Mouse (Mus musculus): ENCODE measurements around the gene Cd200r1. TPM values are rescaled to one million over a fixed set of nuclear protein-coding genes. Genes with fewer than 3 reads are reported as not detected.

The Cd200r1 gene
- under 1 TPM; 0.52 to 0.59 TPM for total RNA-seq (2021)

DNA sequence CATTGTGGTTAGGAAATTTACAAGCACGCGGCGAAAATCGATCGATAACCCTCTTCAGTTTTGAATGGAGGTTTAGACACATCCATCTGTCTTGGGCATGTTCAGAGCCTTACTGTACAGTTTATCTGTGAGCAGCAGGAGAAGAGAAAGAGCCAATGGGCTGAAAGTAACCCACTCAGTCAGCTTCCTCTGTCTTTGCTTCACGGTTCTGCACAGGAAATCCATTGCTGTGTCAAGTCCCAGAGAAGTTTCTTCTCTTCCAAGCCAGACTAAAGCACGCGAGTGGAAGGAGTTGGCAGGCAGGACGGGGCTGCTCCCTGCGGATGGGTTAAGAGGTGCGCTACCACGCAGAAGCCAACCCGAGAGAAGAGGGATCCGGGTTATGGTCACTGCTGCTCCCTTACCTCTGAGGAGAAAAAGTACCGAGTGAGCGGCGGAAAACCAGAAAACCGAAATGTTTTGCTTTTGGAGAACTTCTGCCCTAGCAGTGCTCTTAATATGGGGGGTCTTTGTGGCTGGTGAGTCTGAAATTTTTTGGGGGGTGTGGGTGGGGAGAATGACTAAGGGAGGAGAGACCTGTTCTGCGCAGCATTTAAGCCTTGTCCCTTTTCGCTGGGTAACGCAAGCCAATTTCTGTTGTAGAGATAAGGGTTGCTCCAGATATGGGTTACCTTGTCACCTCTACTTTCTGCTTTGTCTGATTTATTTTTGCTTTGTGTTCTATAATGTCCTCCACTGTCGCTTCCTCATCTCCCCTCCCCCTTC is at the start of gene Cd200r1:
Gene Cd200r1, plus strand, starts transcription at position 182 of the 765 bp plus-strand sequence.
- intact Hi-C loops (cut with DNase I) = loop anchor here (2.0 to 10.0 kb wide), 3 partner anchors 262 to 359 kb away; no protein-coding TSS in a partner anchor
- DNase-seq (ENCODE audit: low spot score in 2 of 2) = no peak

DNA sequence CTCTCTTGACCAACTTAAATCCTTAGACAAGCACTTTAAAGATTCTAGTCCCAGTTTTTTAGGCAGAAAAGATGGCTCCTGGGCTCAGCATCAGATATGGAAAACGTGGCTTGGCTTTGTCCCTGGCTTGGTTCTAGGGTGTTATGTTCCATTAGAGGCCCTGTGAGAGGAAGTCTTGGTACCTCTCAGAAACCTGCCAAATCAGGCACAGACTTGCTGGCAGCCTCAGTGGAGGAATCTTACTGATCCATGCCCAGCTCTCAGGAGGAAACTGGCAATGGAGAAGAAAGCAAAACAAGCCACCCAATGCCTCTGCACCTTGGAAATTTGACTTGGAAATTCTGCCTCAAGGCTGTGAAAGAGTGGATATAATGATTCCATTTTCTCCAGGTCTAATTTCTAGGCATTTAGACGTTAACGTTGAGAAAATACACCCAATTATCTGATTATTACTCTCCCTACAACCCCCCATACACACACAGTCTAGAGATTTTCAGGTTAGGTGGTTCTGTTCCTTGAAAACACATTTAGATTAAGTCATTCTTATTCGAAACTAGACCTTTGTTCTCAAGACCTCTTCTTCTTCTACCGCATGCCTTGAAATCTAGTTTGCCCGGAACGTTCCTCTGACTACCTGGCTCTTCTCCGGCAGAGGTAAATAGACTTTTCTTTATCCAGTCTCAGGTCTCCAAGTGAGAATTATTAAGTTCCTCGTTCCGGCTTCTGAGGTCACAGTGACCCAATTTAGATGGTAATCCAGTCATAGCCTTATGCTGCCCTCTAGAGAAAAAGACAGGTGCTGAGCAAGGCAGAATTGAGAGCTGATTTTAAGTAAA is 49.0 kb upstream of the Cd200r1 start:
- DNase-seq (ENCODE audit: low spot score in 2 of 2) = peak in 1 of 2 experiments; percentile 23
- intact Hi-C loops (cut with DNase I) = loop anchor here (10.0 kb wide), 1 partner anchor 232 kb away; no protein-coding TSS in a partner anchor

DNA sequence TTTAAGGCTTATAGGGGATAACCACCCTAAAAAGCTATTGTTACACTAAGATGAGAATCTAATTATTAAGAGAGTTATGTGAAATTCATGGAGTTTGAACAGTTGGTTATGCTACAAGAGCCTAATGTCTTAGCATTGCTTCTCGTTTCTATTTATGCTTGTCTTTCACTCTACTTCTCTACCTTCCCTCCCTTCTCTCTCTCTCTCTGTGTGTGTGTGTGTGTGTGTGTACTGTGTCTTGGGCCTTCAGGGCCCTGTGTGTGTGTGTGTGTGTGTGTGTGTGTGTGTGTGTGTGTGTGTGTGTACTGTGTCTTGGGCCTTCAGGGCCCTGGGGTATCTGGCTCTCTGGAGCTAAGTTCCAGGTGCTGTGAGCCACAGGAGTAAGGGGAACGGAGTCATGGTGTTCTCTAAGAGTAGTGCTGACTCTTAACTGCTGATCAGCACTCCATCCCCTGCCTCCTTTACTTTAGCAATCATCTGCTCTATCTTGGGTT is 48.3 kb upstream of the Cd200r1 start:
- intact Hi-C loops (cut with DNase I) = loop anchor here (10.0 kb wide), 1 partner anchor 232 kb away; no protein-coding TSS in a partner anchor
- DNase-seq (ENCODE audit: low spot score in 2 of 2) = no peak

DNA sequence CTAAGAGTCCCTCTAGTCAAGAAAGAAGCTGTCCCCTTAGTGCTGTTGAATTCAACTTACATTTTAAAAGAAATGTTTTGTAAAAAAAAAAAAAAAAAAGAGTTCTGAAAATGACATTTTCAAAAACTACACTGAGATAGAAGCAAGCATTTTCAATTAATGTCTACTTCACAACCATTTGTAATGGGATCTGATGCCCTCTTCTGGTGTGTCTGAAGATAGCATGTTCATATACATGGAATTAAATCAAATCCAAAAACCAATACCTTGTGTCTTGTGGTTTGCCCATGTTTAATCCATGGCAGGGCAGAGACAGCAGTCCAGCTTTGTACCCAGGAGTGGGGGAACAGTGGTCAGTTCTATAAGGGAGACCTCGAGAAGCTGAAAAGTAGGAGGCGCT is 47.7 kb upstream of the Cd200r1 start:
- intact Hi-C loops (cut with DNase I) = loop anchor here (10.0 kb wide), 1 partner anchor 233 kb away; no protein-coding TSS in a partner anchor
- DNase-seq (ENCODE audit: low spot score in 2 of 2) = no peak

DNA sequence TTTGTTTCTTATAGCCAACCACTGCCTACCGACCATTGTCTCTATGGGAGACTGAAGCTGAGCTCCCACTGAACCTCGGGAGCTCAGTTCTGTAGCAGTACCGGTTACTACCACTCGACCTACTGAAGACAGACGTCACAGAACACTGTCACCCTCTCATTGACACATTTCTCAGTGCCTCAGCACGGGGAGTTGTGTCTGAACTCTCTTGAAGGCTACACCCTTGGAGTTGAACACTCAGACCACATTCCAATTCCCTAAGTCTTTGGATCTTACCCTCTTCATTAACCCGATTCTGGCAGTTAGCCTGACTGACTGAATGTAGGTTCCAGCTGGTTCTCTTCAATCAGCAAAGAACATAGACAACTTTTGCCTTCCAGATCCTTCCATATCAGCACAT is 46.2 kb upstream of the Cd200r1 start:
- no peak for DNase-seq (ENCODE audit: low spot score in 2 of 2)
- intact Hi-C loops (cut with DNase I) = loop anchor here (10.0 kb wide), 1 partner anchor 235 kb away; no protein-coding TSS in a partner anchor

DNA sequence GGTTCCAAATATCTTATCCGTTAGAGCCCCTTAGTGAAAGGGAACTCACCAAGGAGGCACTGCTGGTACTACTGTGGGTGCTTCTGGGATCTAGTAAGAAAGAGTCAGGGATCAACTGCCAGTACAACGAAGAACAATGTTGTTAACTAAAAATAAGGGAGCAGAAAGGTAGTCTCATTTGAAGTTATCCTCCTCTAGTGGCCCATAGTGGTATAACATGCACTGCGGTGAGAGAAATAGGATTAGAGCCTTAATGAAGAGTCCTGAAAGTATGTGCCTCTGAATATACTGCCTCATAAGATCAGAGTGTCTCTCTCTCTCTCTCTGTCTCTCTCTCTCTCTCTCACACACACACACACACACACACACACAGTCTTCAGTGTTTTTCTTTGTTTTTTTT is 45.0 kb upstream of the Cd200r1 start:
- intact Hi-C loops (cut with DNase I) = loop anchor here (10.0 kb wide), 1 partner anchor 374 kb away; the partner anchor contains the start of gene Ccdc80
- no peak for DNase-seq (ENCODE audit: low spot score in 2 of 2)

DNA sequence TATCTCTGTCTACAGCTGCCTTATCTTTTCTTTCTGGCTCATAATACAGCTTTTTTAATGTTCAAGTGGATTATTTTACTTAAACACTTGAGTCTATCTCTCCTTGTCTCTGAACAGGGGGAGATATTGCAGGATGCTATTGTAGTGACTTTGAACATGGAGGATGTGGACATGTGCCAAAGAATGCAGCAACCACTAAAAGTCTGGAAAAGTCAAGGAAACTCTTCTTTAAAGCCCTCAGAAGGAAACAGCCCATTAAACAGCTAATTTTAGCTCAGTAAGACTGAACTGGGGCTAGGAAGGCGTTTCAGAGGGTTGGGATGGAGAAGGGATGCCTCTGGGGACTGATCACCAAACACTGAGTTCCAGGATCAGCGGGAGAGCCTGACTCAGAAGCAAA is 42.9 kb upstream of the Cd200r1 start:
- no peak for DNase-seq (ENCODE audit: low spot score in 2 of 2)
- intact Hi-C loops (cut with DNase I) = loop anchor here (10.0 kb wide), 1 partner anchor 372 kb away; the partner anchor contains the start of gene Ccdc80

DNA sequence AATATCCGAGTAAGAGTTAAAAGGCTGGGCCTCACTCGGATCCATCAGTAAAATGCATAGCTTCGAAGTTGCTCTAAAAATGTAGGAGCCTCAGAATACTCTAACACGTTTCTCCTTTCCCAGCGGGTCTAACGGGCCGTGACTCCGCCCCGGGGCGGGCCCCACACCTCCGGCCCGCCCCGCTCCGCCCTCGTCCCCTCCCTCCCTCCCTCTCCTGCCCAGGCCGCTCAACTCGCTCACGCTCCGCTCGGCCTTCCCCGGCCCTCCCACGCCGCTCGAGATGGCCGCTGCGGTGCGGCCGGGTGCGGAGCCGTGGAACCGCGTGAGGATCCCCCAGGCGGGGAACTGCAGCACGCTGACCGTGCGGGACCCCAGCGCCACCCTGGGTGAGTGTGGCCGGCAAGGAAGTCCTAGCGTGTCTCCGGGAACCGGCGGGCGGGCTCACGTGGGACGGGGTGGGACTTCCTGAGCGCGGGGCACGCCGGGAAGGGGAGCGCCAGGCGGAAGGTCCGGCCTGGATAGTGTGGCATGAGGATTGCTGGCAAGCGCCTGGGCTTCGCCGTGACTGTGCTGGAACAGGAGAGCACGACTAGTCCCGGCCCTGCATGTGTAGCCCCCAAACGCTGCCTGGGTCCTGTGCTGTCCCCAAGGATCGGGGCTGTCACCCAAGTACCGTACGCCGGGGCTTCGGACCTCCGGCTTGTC is 41.3 kb upstream of the Cd200r1 start, which contains the start of gene Nepro:
Gene Nepro, plus strand, starts transcription at position 219 of the 705 bp plus-strand sequence.
- peak; percentile 97 to 98 for DNase-seq (ENCODE audit: low spot score in 2 of 2)
- intact Hi-C loops (cut with DNase I) = loop anchor here (10.0 kb wide), 1 partner anchor 371 kb away; the partner anchor contains the start of gene Ccdc80

DNA sequence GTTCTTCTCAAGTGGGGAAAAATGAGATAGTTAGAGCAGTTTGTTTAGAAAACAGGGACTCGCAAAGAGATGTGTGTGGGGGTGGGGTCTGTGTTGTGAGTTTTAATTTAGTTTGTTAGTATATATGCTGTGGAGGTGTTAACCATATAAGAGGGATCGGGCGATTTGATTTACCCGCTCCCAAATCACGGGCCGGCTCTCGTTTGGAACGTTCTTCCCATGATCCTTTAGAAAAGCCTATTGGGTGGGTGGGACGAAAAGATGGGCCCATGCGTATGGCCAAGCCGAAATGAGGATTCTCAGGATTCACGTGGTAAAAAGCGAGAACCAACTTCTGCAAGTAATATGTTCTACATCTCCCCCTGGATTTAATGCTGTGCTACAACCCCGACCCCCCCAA is 40.7 kb upstream of the Cd200r1 start:
- intact Hi-C loops (cut with DNase I) = loop anchor here (10.0 kb wide), 1 partner anchor 370 kb away; the partner anchor contains the start of gene Ccdc80

DNA sequence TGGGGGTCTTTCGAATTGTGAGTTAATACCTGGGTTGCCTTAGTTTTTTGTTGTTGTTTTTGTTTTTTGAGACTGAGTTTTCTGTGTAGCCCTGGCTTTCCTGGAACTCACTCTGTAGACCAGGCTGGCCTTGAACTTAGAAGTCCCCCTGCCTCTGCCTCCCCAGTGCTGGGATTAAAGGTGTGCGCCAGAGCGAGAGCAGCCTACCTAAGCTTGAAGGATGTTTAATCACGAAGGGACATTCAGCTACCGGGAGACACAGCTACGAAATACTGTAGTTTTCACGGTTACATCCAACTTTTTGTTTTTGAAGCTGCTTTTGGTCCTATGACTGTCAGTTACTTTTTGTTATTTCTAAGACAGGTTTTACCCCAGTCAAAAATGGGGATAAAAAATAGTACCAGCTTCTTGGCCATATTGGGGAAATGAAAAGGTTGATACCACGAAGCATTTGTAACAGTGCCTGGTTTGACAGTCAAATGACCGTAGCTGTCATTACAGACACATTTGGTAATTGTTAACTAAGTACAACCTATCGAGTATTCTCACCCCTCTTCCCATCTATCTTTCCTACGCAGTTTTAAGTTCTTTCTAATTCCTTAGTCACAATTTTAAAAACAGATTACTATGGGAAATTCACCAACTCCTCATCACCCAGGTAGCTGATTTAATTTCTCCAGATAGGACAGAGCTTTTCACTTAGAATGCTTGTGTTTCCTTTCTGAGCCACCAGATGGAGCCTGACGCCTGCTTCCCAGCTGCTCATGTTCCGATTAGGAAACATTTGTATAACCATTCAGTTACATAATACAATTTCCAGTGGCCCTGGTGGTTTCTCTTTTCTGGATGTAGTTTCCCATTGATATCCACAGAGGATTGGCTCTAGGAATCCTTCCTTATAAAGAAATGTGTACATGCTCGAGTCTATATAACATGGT is 40.0 kb upstream of the Cd200r1 start:
- intact Hi-C loops (cut with DNase I) = loop anchor here (10.0 kb wide), 1 partner anchor 369 kb away; the partner anchor contains the start of gene Ccdc80
- peak; percentile 59 to 78 for DNase-seq (ENCODE audit: low spot score in 2 of 2)

More for the DNA sequence above, 40.7 kb upstream of the Cd200r1 start:
- DNase-seq (ENCODE audit: low spot score in 2 of 2) = no peak

DNA sequence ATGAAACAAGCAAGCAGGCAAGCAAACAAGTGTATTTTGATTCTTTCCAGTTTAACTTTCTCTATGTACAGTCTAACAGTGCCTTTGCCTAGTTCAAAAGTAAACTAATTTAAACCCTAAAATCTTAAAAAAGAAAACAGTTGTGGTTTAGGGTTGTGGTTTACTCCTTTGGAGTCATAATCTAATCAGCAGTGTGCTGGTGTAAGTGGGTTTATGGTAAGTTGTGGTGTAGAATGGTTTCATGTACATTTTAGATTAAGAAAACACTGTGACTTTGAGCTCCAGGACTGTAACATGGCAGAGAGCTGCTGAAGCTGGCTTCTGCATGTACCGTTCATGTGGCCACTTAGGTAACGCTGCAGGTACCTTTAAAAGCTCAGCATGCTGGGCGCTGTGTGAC is 38.0 kb upstream of the Cd200r1 start:
- DNase-seq (ENCODE audit: low spot score in 2 of 2) = no peak
- intact Hi-C loops (cut with DNase I) = loop anchor here (10.0 kb wide), 1 partner anchor 367 kb away; the partner anchor contains the start of gene Ccdc80

DNA sequence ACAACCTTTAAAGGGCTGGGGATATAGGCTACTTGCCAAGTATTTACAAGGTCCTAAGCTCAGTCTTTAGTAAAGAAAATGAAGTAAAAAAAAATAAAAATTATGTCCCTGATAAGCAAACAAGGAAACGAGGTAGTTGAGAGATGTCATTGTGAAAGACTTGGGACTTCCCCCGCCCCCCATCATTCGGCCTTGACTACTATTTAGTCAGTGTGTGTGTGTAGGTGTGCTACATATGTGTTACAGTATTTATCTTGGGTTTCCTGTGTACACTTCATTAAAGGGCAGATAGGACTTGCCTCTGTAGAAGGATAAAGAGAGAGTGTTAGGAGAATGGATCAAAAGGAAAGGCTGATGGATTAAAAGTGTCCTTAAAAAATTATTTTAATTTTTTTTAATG is 31.5 kb upstream of the Cd200r1 start:
- intact Hi-C loops (cut with DNase I) = no loop called here
- DNase-seq (ENCODE audit: low spot score in 2 of 2) = no peak

DNA sequence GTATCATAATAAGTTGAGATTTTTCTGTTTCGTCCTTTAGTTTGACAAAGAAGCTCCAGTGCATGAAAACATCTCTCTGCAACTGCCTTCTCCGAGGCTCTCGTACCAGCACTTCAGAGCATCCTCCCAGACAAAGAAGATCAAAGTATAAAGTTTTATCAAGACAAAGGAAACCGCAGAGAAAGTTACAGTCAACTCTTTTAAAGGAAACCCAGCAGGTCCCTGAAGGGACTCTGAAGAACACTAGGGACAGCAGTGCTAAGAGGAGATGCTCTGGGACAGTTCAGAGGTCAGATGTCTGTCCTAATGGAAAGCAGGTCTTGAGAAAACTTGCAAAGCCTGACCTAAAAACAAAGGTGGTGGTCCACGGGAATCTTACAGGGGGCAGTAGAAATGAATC is 29.9 kb upstream of the Cd200r1 start:
- DNase-seq (ENCODE audit: low spot score in 2 of 2) = no peak

DNA sequence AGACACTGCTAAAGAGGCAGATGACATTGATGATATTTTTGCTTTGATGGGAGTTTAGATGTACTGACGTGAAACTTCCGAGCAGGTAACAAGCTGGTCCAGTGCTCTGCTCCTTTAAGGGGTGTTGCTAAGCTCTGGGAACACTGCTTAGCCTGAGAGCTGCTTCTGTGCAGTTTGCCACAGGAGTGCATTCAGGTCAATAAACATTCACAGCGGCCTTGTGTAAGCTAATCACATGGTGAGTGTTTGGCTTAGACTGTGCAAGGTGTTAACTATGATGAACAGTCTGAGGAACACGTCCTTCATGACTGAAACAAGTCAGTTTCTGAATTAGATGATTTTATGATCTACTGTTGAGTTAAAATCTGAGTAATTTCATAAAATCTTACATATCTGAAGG is 29.4 kb upstream of the Cd200r1 start:
- intact Hi-C loops (cut with DNase I) = no loop called here
- DNase-seq (ENCODE audit: low spot score in 2 of 2) = no peak

More for the DNA sequence above, 29.9 kb upstream of the Cd200r1 start:
- intact Hi-C loops (cut with DNase I) = no loop called here

DNA sequence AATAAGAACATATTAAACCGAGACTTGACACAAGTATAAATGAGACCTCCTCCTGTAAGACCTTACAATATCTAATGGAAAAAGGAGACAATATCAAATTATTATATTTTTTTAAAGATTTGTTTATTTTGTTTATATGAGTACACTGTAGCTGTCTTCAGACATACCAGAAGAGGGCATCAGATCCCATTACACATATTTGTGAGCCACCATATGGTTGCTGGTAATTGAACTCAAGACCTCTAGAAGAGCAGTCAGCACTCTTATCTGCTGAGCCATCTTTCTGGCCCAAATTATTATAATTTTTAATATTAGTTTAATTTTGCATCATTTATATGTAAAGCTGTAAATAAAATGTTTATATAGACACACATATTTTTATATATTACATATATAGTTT is 22.8 kb upstream of the Cd200r1 start:
- intact Hi-C loops (cut with DNase I) = loop anchor here (10.0 kb wide), 1 partner anchor 412 kb away; the partner anchor contains the start of genes Atg3 and Slc35a5

DNA sequence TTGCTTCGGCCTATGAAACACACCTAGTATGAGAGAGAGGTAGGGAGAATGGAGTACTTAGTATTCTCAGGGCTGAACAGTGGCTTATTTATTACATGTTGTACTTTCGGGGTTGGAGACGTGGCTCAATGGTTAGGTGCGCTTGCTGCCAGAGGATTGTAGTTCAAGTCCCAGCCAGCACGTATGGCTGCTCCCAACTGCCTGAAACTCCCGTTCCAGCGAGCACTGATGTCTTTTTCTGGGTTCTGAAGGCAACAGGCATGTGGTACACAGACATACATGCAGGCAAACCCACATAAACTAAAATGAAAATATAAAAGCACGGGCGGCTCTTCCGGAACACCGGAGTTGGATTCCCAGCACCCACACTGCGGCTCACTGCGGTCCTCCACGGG is 20.1 kb upstream of the Cd200r1 start:
- intact Hi-C loops (cut with DNase I) = loop anchor here (5.0 to 10.0 kb wide), 2 partner anchors 347 to 409 kb away; partner anchors contain the start of genes Atg3, Ccdc80 and Slc35a5
- DNase-seq (ENCODE audit: low spot score in 2 of 2) = no peak

More for the DNA sequence above, 22.8 kb upstream of the Cd200r1 start:
- DNase-seq (ENCODE audit: low spot score in 2 of 2) = no peak

DNA sequence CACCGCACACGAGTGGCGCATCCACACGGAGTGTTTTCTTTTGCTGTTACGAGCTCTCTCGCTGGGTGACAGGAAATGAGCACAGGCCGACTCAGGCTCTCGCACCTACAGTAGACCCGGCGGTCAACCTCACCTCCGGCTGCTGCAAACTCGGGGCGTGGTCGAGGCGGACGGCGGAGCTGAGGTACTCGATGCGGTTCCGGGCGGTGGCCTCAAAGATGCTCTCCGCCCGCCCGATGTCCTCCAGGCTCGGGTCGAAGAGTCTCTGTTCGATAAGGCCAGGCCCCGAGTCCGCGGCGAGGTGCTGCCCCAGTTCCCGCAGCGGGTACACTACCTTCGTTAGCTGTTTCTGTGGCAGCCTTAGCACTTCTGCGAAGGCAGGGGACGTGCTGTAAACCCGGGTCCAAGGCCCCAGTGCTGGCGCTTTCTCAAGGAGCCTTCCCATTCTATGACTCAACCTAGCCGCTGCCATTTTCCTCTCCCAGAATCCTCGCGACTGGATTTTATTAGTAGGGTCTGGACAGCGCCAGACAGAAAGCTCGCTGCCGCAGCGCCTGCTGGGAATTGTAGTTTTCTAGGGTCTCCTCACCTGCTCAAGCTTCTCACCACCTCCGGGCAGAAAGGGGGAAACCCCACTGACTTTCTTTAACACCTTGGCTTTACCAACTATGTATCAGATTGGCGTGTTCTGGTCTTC is 19.5 kb upstream of the Cd200r1 start, which contains the start of gene Gtpbp8:
Gene Gtpbp8, minus strand, starts transcription at position 498 of the 697 bp plus-strand sequence.
- intact Hi-C loops (cut with DNase I) = loop anchor here (5.0 to 10.0 kb wide), 2 partner anchors 346 to 409 kb away; partner anchors contain the start of genes Atg3, Ccdc80 and Slc35a5
- DNase-seq (ENCODE audit: low spot score in 2 of 2) = peak; percentile 90 to 91

All from left cerebral cortex, postnatal 36 days (tissue).